Mouse (Mus musculus) liver, postnatal 0 days (tissue): Measurements from ENCODE around the gene Pkn3.

Source experiments
- CTCF ChIP-seq: sonication (generic); IDR thresholded peaks from 2 replicates; pipeline ENCODE4 v1.5.1; 2016; ENCODE audit warnings: antibody characterized with exemption, low read depth
- EP300 ChIP-seq: IDR thresholded peaks from 2 replicates; pipeline ENCODE4 v1.6.1; 2016; ENCODE audit warnings: antibody characterized with exemption, low read depth, mild to moderate bottlenecking

DNA sequence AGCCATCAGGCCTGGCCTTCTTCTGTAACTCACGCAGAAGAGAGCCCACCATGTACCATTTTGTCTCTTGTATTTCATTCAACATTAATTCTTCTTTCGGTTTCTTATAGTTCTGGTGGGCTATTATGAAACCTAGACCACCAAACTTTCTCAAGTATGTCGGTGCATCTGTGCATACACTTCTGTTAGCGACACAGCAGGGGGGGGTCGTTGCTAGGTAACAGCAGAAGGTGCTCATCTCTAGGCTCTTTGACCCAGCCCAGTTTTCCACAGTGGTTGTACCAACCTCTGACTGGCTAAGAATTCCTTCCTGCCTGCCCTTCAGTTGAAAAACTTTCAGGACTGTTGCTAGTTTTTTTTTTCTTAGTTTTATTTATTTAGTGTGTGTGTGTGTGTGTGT lies 19.1 kb upstream of the Pkn3 start:
- no peak for TF ChIP-seq CTCF
- no peak for TF ChIP-seq EP300
